Mouse (Mus musculus) MEL (cell line): ENCODE data around the gene Abcc4. TPM values are rescaled to one million over a fixed set of nuclear protein-coding genes. Genes with fewer than 3 reads are reported as not detected.

Experiments used
- DNase-seq: peaks from one replicate; pipeline ENCODE4 v3.0.0; 2011; ENCODE audit warnings: low read depth, low spot score
- H3K27ac ChIP-seq: 2 replicates; pipeline ENCODE4 v1.5.1; 2012; ENCODE audit warnings: low read depth, mild to moderate bottlenecking, control low read depth, low read length, moderate library complexity; ENCODE audit not compliant: control insufficient read depth
- H3K27me3 ChIP-seq, 2 experiments: fragments of 150-350 bp in 1 of 2; sonication (generic) in 1 of 2; 2 replicates each; pipeline ENCODE4 v1.6.1; 2012; ENCODE audit warnings: low read length in 2 of 2, mild to moderate bottlenecking in 2 of 2, improper control_type of control experiment in 1 of 2, moderate library complexity in 1 of 2; ENCODE audit not compliant: insufficient read depth in 2 of 2, control insufficient read depth in 1 of 2
- H3K36me3 ChIP-seq, 2 experiments: 2 replicates each; pipeline ENCODE4 v1.6.1; 2012 to 2014; ENCODE audit warnings: low read length in 2 of 2, improper control_type of control experiment in 1 of 2, inconsistent platforms in 1 of 2, mild to moderate bottlenecking in 1 of 2; ENCODE audit not compliant: insufficient read depth in 2 of 2, control insufficient read depth in 1 of 2
- H3K4me1 ChIP-seq, 2 experiments: fragments of 150-350 bp in 1 of 2; sonication (generic) in 1 of 2; 2 replicates each; pipeline ENCODE4 v1.6.1; 2012; ENCODE audit warnings: low read length in 2 of 2, improper control_type of control experiment in 1 of 2, mild to moderate bottlenecking in 1 of 2; ENCODE audit not compliant: insufficient read depth in 2 of 2, control insufficient read depth in 1 of 2
- H3K4me3 ChIP-seq, 2 experiments: fragments of 150-350 bp in 1 of 2; sonication (generic) in 1 of 2; 2 replicates each; pipeline ENCODE4 v1.5.1; 2012; ENCODE audit warnings: low read depth in 2 of 2, low read length in 2 of 2, mild to moderate bottlenecking in 2 of 2, moderate library complexity in 2 of 2, control low read depth in 1 of 2, improper control_type of control experiment in 1 of 2; ENCODE audit not compliant: control insufficient read depth in 1 of 2, insufficient read depth in 1 of 2
- H3K79me2 ChIP-seq: 2 replicates; pipeline ENCODE4 v1.6.1; 2012; ENCODE audit warnings: mild to moderate bottlenecking, low read length, moderate library complexity; ENCODE audit not compliant: control insufficient read depth, poor library complexity, insufficient read depth
- H3K9ac ChIP-seq: 2 replicates; pipeline ENCODE4 v1.6.1; 2012; ENCODE audit warnings: low read depth, mild to moderate bottlenecking, control low read depth, low read length, moderate library complexity; ENCODE audit not compliant: control insufficient read depth, poor library complexity, severe bottlenecking
- H3K9me3 ChIP-seq: fragments of 150-350 bp; sonication (generic); replicated peaks from 2 replicates; pipeline ENCODE4 v1.6.1; 2012; ENCODE audit warnings: mild to moderate bottlenecking, low read length, improper control_type of control experiment, moderate library complexity; ENCODE audit not compliant: insufficient read depth
- BHLHE40 ChIP-seq: IDR thresholded peaks from 2 replicates; pipeline ENCODE4 v1.6.1; 2012; ENCODE audit warnings: low read depth, mild to moderate bottlenecking, inconsistent platforms, low read length, improper control_type of control experiment, borderline replicate concordance
- CHD1 ChIP-seq: IDR thresholded peaks from 2 replicates; pipeline ENCODE4 v1.6.1; 2012; ENCODE audit warnings: low read depth, mild to moderate bottlenecking, inconsistent platforms, low read length, improper control_type of control experiment
- CHD2 ChIP-seq: IDR thresholded peaks from 2 replicates; pipeline ENCODE4 v1.6.1; 2011; ENCODE audit warnings: low read length, improper control_type of control experiment
- E2F4 ChIP-seq: IDR thresholded peaks from 2 replicates; pipeline ENCODE4 v1.6.1; 2011; ENCODE audit warnings: low read depth, low read length, improper control_type of control experiment, borderline replicate concordance
- ELF1 ChIP-seq: IDR thresholded peaks from 2 replicates; pipeline ENCODE4 v1.6.1; 2014; ENCODE audit warnings: low read depth, mild to moderate bottlenecking, inconsistent platforms, low read length, improper control_type of control experiment, moderate library complexity
- ETS1 ChIP-seq: IDR thresholded peaks from 2 replicates; pipeline ENCODE4 v1.6.1; 2012; ENCODE audit warnings: low read depth, mild to moderate bottlenecking, inconsistent platforms, low read length, improper control_type of control experiment, moderate library complexity
- GATA1 ChIP-seq: IDR thresholded peaks from 2 replicates; pipeline ENCODE4 v1.6.1; 2011; ENCODE audit warnings: low read depth, low read length, improper control_type of control experiment
- JUND ChIP-seq: IDR thresholded peaks from 2 replicates; pipeline ENCODE4 v1.6.1; 2011; ENCODE audit warnings: low read depth, mild to moderate bottlenecking, improper control_type of control experiment, low read length
- MAFK ChIP-seq: IDR thresholded peaks from 2 replicates; pipeline ENCODE4 v1.6.1; 2011; ENCODE audit warnings: low read depth, mild to moderate bottlenecking, low read length, improper control_type of control experiment, borderline replicate concordance
- MAX ChIP-seq: IDR thresholded peaks from 2 replicates; pipeline ENCODE4 v1.6.1; 2011; ENCODE audit warnings: low read length, improper control_type of control experiment
- MEF2A ChIP-seq: IDR thresholded peaks from 2 replicates; pipeline ENCODE4 v1.6.1; 2014; ENCODE audit warnings: low read depth, mild to moderate bottlenecking, inconsistent platforms, low read length, improper control_type of control experiment; ENCODE audit not compliant: poor library complexity, insufficient replicate concordance, severe bottlenecking; ENCODE audit errors: extremely low read depth
- MYB ChIP-seq: IDR thresholded peaks from 2 replicates; pipeline ENCODE4 v1.6.1; 2011; ENCODE audit warnings: mild to moderate bottlenecking, low read depth, low read length, improper control_type of control experiment
- NELFE ChIP-seq: IDR thresholded peaks from 2 replicates; pipeline ENCODE4 v1.6.1; 2011; ENCODE audit warnings: low read depth, low read length, improper control_type of control experiment
- POLR2A ChIP-seq, 2 experiments: IDR thresholded peaks; 2 replicates each; pipeline ENCODE4 v1.6.1; 2011 to 2012; ENCODE audit warnings: low read length in 2 of 2, mild to moderate bottlenecking in 2 of 2, control low read depth in 1 of 2, improper control_type of control experiment in 1 of 2, low read depth in 1 of 2, moderate library complexity in 1 of 2; ENCODE audit not compliant: control insufficient read depth in 1 of 2, insufficient read depth in 1 of 2, poor library complexity in 1 of 2
- POLR2AphosphoS5 ChIP-seq: IDR thresholded peaks from 2 replicates; pipeline ENCODE4 v1.6.1; 2012; ENCODE audit warnings: low read depth, borderline replicate concordance, mild to moderate bottlenecking, inconsistent platforms, low read length, moderate library complexity, mixed read lengths
- RAD21 ChIP-seq: IDR thresholded peaks from 2 replicates; pipeline ENCODE4 v1.6.1; 2011; ENCODE audit warnings: mild to moderate bottlenecking, low read depth, low read length, improper control_type of control experiment
- SIN3A ChIP-seq: IDR thresholded peaks from 2 replicates; pipeline ENCODE4 v1.6.1; 2012; ENCODE audit warnings: low read length, improper control_type of control experiment, inconsistent platforms
- USF2 ChIP-seq, 2 experiments: IDR thresholded peaks; 2 replicates each; pipeline ENCODE4 v1.6.1; 2011 to 2012; ENCODE audit warnings: improper control_type of control experiment in 2 of 2, low read length in 2 of 2, borderline replicate concordance in 1 of 2, inconsistent platforms in 1 of 2, low read depth in 1 of 2, mild to moderate bottlenecking in 1 of 2; ENCODE audit not compliant: insufficient read depth in 1 of 2
- ZC3H11A ChIP-seq: IDR thresholded peaks from 2 replicates; pipeline ENCODE4 v1.6.1; 2012; ENCODE audit warnings: low read depth, mild to moderate bottlenecking, inconsistent platforms, low read length, improper control_type of control experiment
- ZKSCAN1 ChIP-seq: IDR thresholded peaks from 2 replicates; pipeline ENCODE4 v1.6.1; 2012; ENCODE audit warnings: low read depth, mild to moderate bottlenecking, inconsistent platforms, low read length, improper control_type of control experiment, moderate library complexity
- ZMIZ1 ChIP-seq: IDR thresholded peaks from 2 replicates; pipeline ENCODE4 v1.6.1; 2012; ENCODE audit warnings: low read depth, mild to moderate bottlenecking, inconsistent platforms, low read length, improper control_type of control experiment, moderate library complexity
- ZNF384 ChIP-seq: IDR thresholded peaks from 2 replicates; pipeline ENCODE4 v1.6.1; 2012; ENCODE audit warnings: low read depth, mild to moderate bottlenecking, inconsistent platforms, low read length, improper control_type of control experiment
- polyA plus RNA-seq, 2 experiments: library from polyadenylated mRNA; stranded (reverse) in 1 of 2; unstranded in 1 of 2; fragments of >175 nt in 1 of 2; fragments of >200 nt in 1 of 2; gene quantifications; 2 replicates each; pipeline versions ENCODE4 v1.2.1 to v1.2.4; 2012; ENCODE audit warnings: low replicate concordance in 2 of 2, low read depth in 1 of 2; ENCODE audit not compliant: insufficient read length in 2 of 2, insufficient read depth in 1 of 2, missing spikeins in 1 of 2
- total RNA-seq: library from RNA; depleted of rRNA; stranded (reverse); fragments of 300-350 nt; gene quantifications from 2 replicates; pipeline ENCODE4 v1.2.3, GENCODE M21; 2012

Abcc4 gene
- total and polyA plus RNA-seq, 3 experiments = 7.1 to 8.4 TPM; not detected in 1

GRCm38 (mm10) chr14:118506591-118507146, 199.3 kb downstream of the Abcc4 start:
- H3K4me1 ChIP-seq = no peaks in the 10 kb centered on the region
- H3K27me3 ChIP-seq = no peaks in the 10 kb centered on the region
- no peak for DNase-seq
- TF ChIP-seq MAFK (no peak), ELF1 (no peak), E2F4 (no peak)
- H3K27ac ChIP-seq = no peak overlapping the region
- no peaks in the 10 kb centered on the region for H3K9me3 ChIP-seq
- H3K4me3 ChIP-seq = no peak overlapping the region
- no peaks in the 10 kb centered on the region for H3K36me3 ChIP-seq
- no peak overlapping the region for H3K9ac ChIP-seq
- no peaks in the 10 kb centered on the region for H3K79me2 ChIP-seq

DNA sequence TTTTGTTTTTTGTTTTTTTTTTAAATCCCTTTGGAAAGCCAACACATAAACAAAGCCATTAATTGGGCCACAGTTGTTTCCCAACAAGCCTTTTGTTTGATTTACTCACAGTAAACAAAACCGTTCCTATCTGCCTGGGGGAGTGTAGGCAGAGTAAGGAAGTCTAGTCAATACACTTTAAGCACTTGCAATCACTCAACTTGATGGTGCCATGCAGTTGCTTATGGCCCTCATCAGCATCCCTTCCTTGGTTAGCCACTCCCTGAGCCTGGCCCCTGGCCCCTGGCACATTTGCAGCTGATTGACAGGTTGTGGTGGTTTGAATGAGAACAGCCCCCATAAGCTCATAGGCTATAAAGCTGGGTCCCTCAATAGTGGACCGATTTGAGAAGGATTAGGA, 209.3 kb downstream of the Abcc4 start:
- no peak overlapping the region for H3K9ac ChIP-seq
- TF ChIP-seq MYB (no peak), SIN3A (no peak), ZKSCAN1 (no peak), POLR2A (IDR thresholded peaks at IDR 0.05; ENCODE audit: control insufficient read depth in 1 of 2, insufficient read depth in 1 of 2, low read depth in 1 of 2, low read length in 2 of 2, poor library complexity in 1 of 2) (no peak), BHLHE40 (no peak), ZC3H11A (no peak), CHD1 (no peak), USF2 (IDR thresholded peaks at IDR 0.05; ENCODE audit: borderline replicate concordance in 1 of 2, insufficient read depth in 1 of 2, low read depth in 1 of 2, low read length in 2 of 2) (no peak), GATA1 (no peak), MAX (no peak), JUND (no peak), ZNF384 (no peak), POLR2AphosphoS5 (no peak), ETS1 (no peak), MEF2A (no peak), ZMIZ1 (no peak), RAD21 (no peak), CHD2 (no peak), NELFE (no peak), E2F4 (no peak)
- no peak overlapping the region for H3K4me3 ChIP-seq
- DNase-seq = no peak
- no peak overlapping the region for H3K27ac ChIP-seq
- H3K36me3 ChIP-seq = no peaks in the 10 kb centered on the region
- no peaks in the 10 kb centered on the region for H3K4me1 ChIP-seq
- H3K79me2 ChIP-seq = no peaks in the 10 kb centered on the region
- H3K9me3 ChIP-seq = no peaks in the 10 kb centered on the region
- H3K27me3 ChIP-seq = no peaks in the 10 kb centered on the region
